Mouse (Mus musculus): ENCODE measurements around the gene Ankrd61. TPM values are rescaled to one million over a fixed set of nuclear protein-coding genes. Genes with fewer than 3 reads are reported as not detected.

Ankrd61 gene
- polyA plus RNA-seq, 1 experiment from 2014 or later: 0.37 TPM

DNA sequence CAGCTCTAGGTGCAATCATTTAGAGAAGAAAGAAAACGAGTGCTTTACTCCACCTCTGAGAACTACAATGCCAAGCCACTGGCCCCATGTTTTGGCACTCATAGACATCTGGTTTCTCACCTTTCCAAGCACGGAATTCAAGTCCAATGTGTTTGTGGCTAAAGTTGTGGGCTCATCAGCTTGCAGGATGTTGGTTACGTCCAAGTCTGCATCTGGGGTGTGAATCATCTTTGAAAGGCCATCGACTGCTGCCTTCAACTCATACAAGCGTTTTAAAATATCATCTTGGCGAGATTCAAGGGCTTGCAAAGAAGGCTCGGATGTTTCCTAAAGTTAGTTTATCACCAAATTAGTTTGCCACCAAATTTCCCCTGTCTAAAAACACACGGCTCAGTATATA is 8.9 kb upstream of the Ankrd61 start:
- WGBS: 88% methylated on average over 8 of the region's 8 CpGs
- H3K27ac ChIP-seq (ENCODE audit: low read depth, low read length): no peak overlapping the region
- peaks cover 40% of the 10 kb centered on the region for H3K36me3 ChIP-seq (ENCODE audit: control insufficient read depth, insufficient read depth, low read length)
- H3K4me2 ChIP-seq (ENCODE audit: low read depth, low read length): no peak overlapping the region
- H3K27me3 ChIP-seq (ENCODE audit: control insufficient read depth, insufficient read depth, low read length): no peaks in the 10 kb centered on the region
- H3K4me3 ChIP-seq (ENCODE audit: low read depth, low read length): no peak overlapping the region
- no peaks in the 10 kb centered on the region for H3K9me3 ChIP-seq (ENCODE audit: control insufficient read depth, low read length)
- ATAC-seq (ENCODE audit: low read depth): no peak
- no peak overlapping the region for H3K9ac ChIP-seq (replicated peaks; ENCODE audit: low read depth, low read length)
- peaks cover 12% of the 10 kb centered on the region for H3K4me1 ChIP-seq (ENCODE audit: control insufficient read depth, insufficient read depth, low read length)

- H3K4me2 ChIP-seq (ENCODE audit: low read depth, low read length): no peak overlapping the region
- peaks cover 3% of the 10 kb centered on the region; the same call in 1 of the 2 replicates for H3K4me1 ChIP-seq (ENCODE audit: control insufficient read depth, insufficient read depth, low read length)
- H3K9ac ChIP-seq (replicated peaks; ENCODE audit: low read depth, low read length): no peak overlapping the region
- peaks cover 61% of the 10 kb centered on the region for H3K36me3 ChIP-seq (ENCODE audit: control insufficient read depth, insufficient read depth, low read length)
- H3K27me3 ChIP-seq (ENCODE audit: control insufficient read depth, insufficient read depth, low read length): no peaks in the 10 kb centered on the region
- 92% methylated on average over 4 of the region's 4 CpGs for WGBS
- no peaks in the 10 kb centered on the region for H3K9me3 ChIP-seq (ENCODE audit: control insufficient read depth, low read length)
- no peak overlapping the region for H3K4me3 ChIP-seq (ENCODE audit: low read depth, low read length)
- no peak for ATAC-seq (ENCODE audit: low read depth)
- H3K27ac ChIP-seq (ENCODE audit: low read depth, low read length): no peak overlapping the region
These were observed 6.3 kb upstream of the Ankrd61 start for GRCm38 (mm10) chr5:143903813-143904212.

DNA sequence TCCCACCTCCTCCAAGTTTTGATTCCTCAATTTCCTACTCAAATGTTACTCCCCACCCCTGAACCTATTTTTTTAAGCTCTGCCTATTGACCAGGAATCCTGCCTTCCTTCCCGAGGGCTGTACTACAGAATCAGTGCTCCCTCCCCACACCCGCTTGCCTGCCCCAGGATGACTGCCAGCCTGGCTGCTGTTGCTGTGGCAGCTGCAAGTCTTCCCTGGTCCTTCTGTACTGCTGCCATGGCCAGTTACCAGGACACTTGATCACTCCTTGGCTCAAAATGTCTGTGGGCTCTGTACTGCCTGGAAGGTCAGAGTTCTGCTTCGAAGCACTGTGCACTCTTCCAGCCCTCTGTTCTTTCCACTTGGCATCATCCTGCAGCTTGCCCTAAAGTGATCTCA is 4.6 kb upstream of the Ankrd61 start:
- H3K4me3 ChIP-seq (ENCODE audit: low read depth, low read length): no peak overlapping the region
- H3K27ac ChIP-seq (ENCODE audit: low read depth, low read length): no peak overlapping the region
- no peaks in the 10 kb centered on the region for H3K27me3 ChIP-seq (ENCODE audit: control insufficient read depth, insufficient read depth, low read length)
- no peaks in the 10 kb centered on the region for H3K4me1 ChIP-seq (ENCODE audit: control insufficient read depth, insufficient read depth, low read length)
- no peak overlapping the region for H3K4me2 ChIP-seq (ENCODE audit: low read depth, low read length)
- H3K9me3 ChIP-seq (ENCODE audit: control insufficient read depth, low read length): no peaks in the 10 kb centered on the region
- no peak overlapping the region for H3K9ac ChIP-seq (replicated peaks; ENCODE audit: low read depth, low read length)
- no peak for ATAC-seq (ENCODE audit: low read depth)
- H3K36me3 ChIP-seq (ENCODE audit: control insufficient read depth, insufficient read depth, low read length): peaks cover 69% of the 10 kb centered on the region
- WGBS: 88% methylated on average over 3 of the region's 3 CpGs

DNA sequence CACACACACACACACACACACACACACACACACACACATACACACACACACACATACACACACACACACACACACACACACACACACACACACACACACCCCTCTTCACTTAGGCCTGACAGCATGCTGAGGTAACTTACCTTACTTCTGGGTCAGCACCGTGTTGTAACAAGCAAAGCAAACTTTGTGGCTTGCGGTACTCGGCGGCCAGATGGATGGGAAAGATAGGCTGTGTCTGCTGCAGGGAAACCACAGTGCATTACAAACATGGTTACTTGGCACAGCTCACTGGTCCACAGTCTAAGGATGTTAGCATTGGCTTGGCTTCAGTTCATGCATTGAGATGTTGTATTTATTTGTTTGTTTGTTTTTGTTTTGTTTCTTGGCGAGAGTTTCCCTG is 4.1 kb downstream of the Ankrd61 start:
- Histone ChIP-seq H3K4me2 (ENCODE audit: low read depth, low read length) (no peak overlapping the region), H3K36me3 (ENCODE audit: control insufficient read depth, insufficient read depth, low read length) (peaks cover 45% of the 10 kb centered on the region), H3K9me3 (ENCODE audit: control insufficient read depth, low read length) (no peaks in the 10 kb centered on the region), H3K27me3 (ENCODE audit: control insufficient read depth, insufficient read depth, low read length) (no peaks in the 10 kb centered on the region), H3K4me1 (ENCODE audit: control insufficient read depth, insufficient read depth, low read length) (no peaks in the 10 kb centered on the region), H3K27ac (ENCODE audit: low read depth, low read length) (no peak overlapping the region), H3K9ac (replicated peaks; ENCODE audit: low read depth, low read length) (no peak overlapping the region), H3K4me3 (ENCODE audit: low read depth, low read length) (no peak overlapping the region)
- ATAC-seq (ENCODE audit: low read depth): no peak
- WGBS: 80% methylated on average over 5 of the region's 5 CpGs

GRCm38 (mm10) chr5:143892255-143892886 is 5.1 kb downstream of the Ankrd61 start:
- no peaks in the 10 kb centered on the region for H3K9me3 ChIP-seq (ENCODE audit: control insufficient read depth, low read length)
- no peak overlapping the region for H3K4me2 ChIP-seq (ENCODE audit: low read depth, low read length)
- WGBS: 79% methylated on average over 9 of the region's 9 CpGs
- no peaks in the 10 kb centered on the region for H3K27me3 ChIP-seq (ENCODE audit: control insufficient read depth, insufficient read depth, low read length)
- no peaks in the 10 kb centered on the region for H3K4me1 ChIP-seq (ENCODE audit: control insufficient read depth, insufficient read depth, low read length)
- ATAC-seq (ENCODE audit: low read depth): no peak
- no peak overlapping the region for H3K9ac ChIP-seq (replicated peaks; ENCODE audit: low read depth, low read length)
- H3K27ac ChIP-seq (ENCODE audit: low read depth, low read length): no peak overlapping the region
- no peak overlapping the region for H3K4me3 ChIP-seq (ENCODE audit: low read depth, low read length)
- peaks cover 43% of the 10 kb centered on the region for H3K36me3 ChIP-seq (ENCODE audit: control insufficient read depth, insufficient read depth, low read length)

DNA sequence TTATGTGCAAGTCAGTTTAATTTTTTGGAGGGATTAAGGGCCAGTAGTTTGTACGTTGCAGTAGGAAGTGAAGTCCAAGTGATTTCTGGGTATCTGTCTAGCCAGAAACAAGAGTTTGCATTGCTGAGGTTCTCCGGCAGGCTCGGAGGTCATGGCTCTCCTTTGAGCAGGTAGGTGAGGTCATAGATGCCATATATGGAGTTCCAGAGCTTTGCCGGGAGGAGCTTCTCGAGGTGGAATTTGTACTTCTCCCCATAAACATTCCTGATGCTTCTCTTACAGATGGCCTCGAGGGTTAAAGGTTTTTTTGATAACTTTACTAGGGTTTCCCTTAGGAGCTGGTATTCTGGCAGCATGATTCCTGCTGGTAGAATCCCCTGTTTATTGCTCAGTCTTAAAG is 6.7 kb downstream of the Ankrd61 start:
- no peak overlapping the region for H3K4me2 ChIP-seq (ENCODE audit: low read depth, low read length)
- ATAC-seq (ENCODE audit: low read depth): no peak
- no peak overlapping the region for H3K27ac ChIP-seq (ENCODE audit: low read depth, low read length)
- no peaks in the 10 kb centered on the region for H3K27me3 ChIP-seq (ENCODE audit: control insufficient read depth, insufficient read depth, low read length)
- WGBS: 91% methylated on average over 6 of the region's 6 CpGs
- H3K9me3 ChIP-seq (ENCODE audit: control insufficient read depth, low read length): no peaks in the 10 kb centered on the region
- no peak overlapping the region for H3K4me3 ChIP-seq (ENCODE audit: low read depth, low read length)
- no peak overlapping the region for H3K9ac ChIP-seq (replicated peaks; ENCODE audit: low read depth, low read length)
- H3K4me1 ChIP-seq (ENCODE audit: control insufficient read depth, insufficient read depth, low read length): no peaks in the 10 kb centered on the region
- peaks cover 56% of the 10 kb centered on the region for H3K36me3 ChIP-seq (ENCODE audit: control insufficient read depth, insufficient read depth, low read length)

DNA sequence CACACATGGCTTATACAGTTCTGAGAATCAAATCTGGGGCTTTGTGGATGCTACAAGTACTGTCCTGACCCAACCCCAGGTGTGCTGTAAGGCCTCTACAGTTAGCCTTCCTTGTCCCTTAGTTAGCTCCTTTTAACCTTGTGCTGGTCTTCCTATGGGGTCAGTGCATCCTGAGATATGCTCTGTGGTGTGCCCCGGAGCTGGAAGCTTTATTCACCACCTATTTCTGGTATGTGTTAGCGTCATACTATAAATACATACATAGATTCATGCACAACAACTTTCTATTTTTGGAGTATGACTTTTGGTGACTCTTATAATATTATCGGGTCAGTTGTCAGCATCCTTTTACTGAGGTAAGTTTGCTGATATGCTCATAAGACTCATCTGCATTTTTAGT is 12.2 kb downstream of the Ankrd61 start:
- WGBS: 98% methylated on average over 3 of the region's 3 CpGs
- ATAC-seq (ENCODE audit: low read depth): no peak
- H3K9me3 ChIP-seq (ENCODE audit: control insufficient read depth, low read length): no peaks in the 10 kb centered on the region
- H3K9ac ChIP-seq (replicated peaks; ENCODE audit: low read depth, low read length): no peak overlapping the region
- H3K4me1 ChIP-seq (ENCODE audit: control insufficient read depth, insufficient read depth, low read length): no peaks in the 10 kb centered on the region
- peaks cover 70% of the 10 kb centered on the region for H3K36me3 ChIP-seq (ENCODE audit: control insufficient read depth, insufficient read depth, low read length)
- no peak overlapping the region for H3K4me2 ChIP-seq (ENCODE audit: low read depth, low read length)
- H3K4me3 ChIP-seq (ENCODE audit: low read depth, low read length): no peak overlapping the region
- no peak overlapping the region for H3K27ac ChIP-seq (ENCODE audit: low read depth, low read length)
- H3K27me3 ChIP-seq (ENCODE audit: control insufficient read depth, insufficient read depth, low read length): no peaks in the 10 kb centered on the region

GRCm38 (mm10) chr5:143874571-143874970 is 22.9 kb downstream of the Ankrd61 start:
- ATAC-seq (ENCODE audit: low read depth): no peak

GRCm38 (mm10) chr5:143871547-143872169 is 25.8 kb downstream of the Ankrd61 start:
- Histone ChIP-seq H3K27me3 (ENCODE audit: control insufficient read depth, insufficient read depth, low read length) (no peaks in the 10 kb centered on the region), H3K4me2 (ENCODE audit: low read depth, low read length) (no peak overlapping the region), H3K4me1 (ENCODE audit: control insufficient read depth, insufficient read depth, low read length) (no peaks in the 10 kb centered on the region), H3K9ac (replicated peaks; ENCODE audit: low read depth, low read length) (no peak overlapping the region), H3K9me3 (ENCODE audit: control insufficient read depth, low read length) (no peaks in the 10 kb centered on the region), H3K27ac (ENCODE audit: low read depth, low read length) (no peak overlapping the region), H3K36me3 (ENCODE audit: control insufficient read depth, insufficient read depth, low read length) (peaks cover 21% of the 10 kb centered on the region), H3K4me3 (ENCODE audit: low read depth, low read length) (no peak overlapping the region)
- 92% methylated on average over 11 of the region's 11 CpGs for WGBS
- ATAC-seq (ENCODE audit: low read depth): no peak

More at GRCm38 (mm10) chr5:143874571-143874970, 22.9 kb downstream of the Ankrd61 start:
- H3K4me1 ChIP-seq (ENCODE audit: control insufficient read depth, insufficient read depth, low read length): no peaks in the 10 kb centered on the region
- no peaks in the 10 kb centered on the region for H3K27me3 ChIP-seq (ENCODE audit: control insufficient read depth, insufficient read depth, low read length)
- no peak overlapping the region for H3K9ac ChIP-seq (replicated peaks; ENCODE audit: low read depth, low read length)
- peaks cover 42% of the 10 kb centered on the region for H3K36me3 ChIP-seq (ENCODE audit: control insufficient read depth, insufficient read depth, low read length)
- no peaks in the 10 kb centered on the region for H3K9me3 ChIP-seq (ENCODE audit: control insufficient read depth, low read length)
- no peak overlapping the region for H3K4me3 ChIP-seq (ENCODE audit: low read depth, low read length)
- no peak overlapping the region for H3K4me2 ChIP-seq (ENCODE audit: low read depth, low read length)
- H3K27ac ChIP-seq (ENCODE audit: low read depth, low read length): no peak overlapping the region
- 71% methylated on average over 4 of the region's 4 CpGs for WGBS

All from neural tube, embryonic 14.5 days (tissue).